Mouse (Mus musculus) gonadal fat pad, adult 2 months (tissue): ENCODE results near the gene Defb45. TPM values are rescaled to one million over a fixed set of nuclear protein-coding genes. Genes with fewer than 3 reads are reported as not detected.

Experiments
- DNase-seq: peaks from one replicate; pipeline ENCODE4 v3.0.0-alpha.2; 2012; ENCODE audit warnings: low read depth
- polyA plus RNA-seq: library from polyadenylated mRNA; depleted of rRNA; stranded (reverse); fragments of >200 nt; gene quantifications from 2 replicates; pipeline ENCODE4 v1.2.3, GENCODE M21; 2012; rRNA removed

The Defb45 gene
- 162 and 204 TPM in 2 replicates for polyA plus RNA-seq

GRCm38 (mm10) chr2:152599299-152599698 is at the start of gene Defb45:
Gene Defb45, minus strand, starts transcription at chr2:152599399.
- no peak for DNase-seq

- DNase-seq, result no peak
Observed at GRCm38 (mm10) chr2:152639406-152640113, 40.4 kb upstream of the Defb45 start.

GRCm38 (mm10) chr2:152638865-152639264 is 39.7 kb upstream of the Defb45 start:
- DNase-seq, result no peak

- no peak for DNase-seq
Observed at GRCm38 (mm10) chr2:152637381-152637780, 38.2 kb upstream of the Defb45 start.

GRCm38 (mm10) chr2:152637006-152637322 is 37.8 kb upstream of the Defb45 start:
- DNase-seq, result no peak

- no peak for DNase-seq
Observed at GRCm38 (mm10) chr2:152636246-152637005, 37.2 kb upstream of the Defb45 start.

- DNase-seq, result no peak
Observed at GRCm38 (mm10) chr2:152634311-152634710, 35.1 kb upstream of the Defb45 start.

GRCm38 (mm10) chr2:152633334-152633733 is 34.1 kb upstream of the Defb45 start:
- DNase-seq, result no peak

GRCm38 (mm10) chr2:152629904-152630303 is 30.7 kb upstream of the Defb45 start:
- no peak for DNase-seq

GRCm38 (mm10) chr2:152629239-152629638 is 30.0 kb upstream of the Defb45 start:
- DNase-seq, result no peak

GRCm38 (mm10) chr2:152628066-152628465 is 28.9 kb upstream of the Defb45 start:
- no peak for DNase-seq

GRCm38 (mm10) chr2:152626774-152627591 is 27.8 kb upstream of the Defb45 start, which contains the start of gene Rem1:
Gene Rem1, plus strand, starts transcription at chr2:152626951.
- no peak for DNase-seq

GRCm38 (mm10) chr2:152625256-152625655 is 26.1 kb upstream of the Defb45 start:
- no peak for DNase-seq

- no peak for DNase-seq
Observed at GRCm38 (mm10) chr2:152624566-152624965, 25.4 kb upstream of the Defb45 start.

- DNase-seq, result no peak
Observed at GRCm38 (mm10) chr2:152622953-152623352, 23.8 kb upstream of the Defb45 start, which contains the start of gene Defb25. Gene Defb25, minus strand, starts transcription at chr2:152623053.

- DNase-seq, result no peak
Observed at GRCm38 (mm10) chr2:152622151-152622550, 23.0 kb upstream of the Defb45 start.

GRCm38 (mm10) chr2:152620367-152621134 is 21.4 kb upstream of the Defb45 start:
- no peak for DNase-seq

GRCm38 (mm10) chr2:152617374-152617773 is 18.2 kb upstream of the Defb45 start:
- DNase-seq, result no peak

GRCm38 (mm10) chr2:152616470-152616869 is 17.3 kb upstream of the Defb45 start:
- DNase-seq, result no peak

- no peak for DNase-seq
Observed at GRCm38 (mm10) chr2:152615563-152615962, 16.4 kb upstream of the Defb45 start.

- DNase-seq, result no peak
Observed at GRCm38 (mm10) chr2:152612193-152612592, 13.0 kb upstream of the Defb45 start.
